Mouse (Mus musculus) brain, embryonic 14.5 days (tissue): ENCODE measurements around the gene Gxylt2.

ENCODE experiments used
- CTCF ChIP-seq: fragments of 200-500 bp; IDR thresholded peaks from 2 replicates; pipeline ENCODE4 v1.5.1; 2012; ENCODE audit warnings: inconsistent platforms, mild to moderate bottlenecking, moderate library complexity, borderline replicate concordance; ENCODE audit not compliant: insufficient read depth, insufficient read length; ENCODE audit errors: extremely low read depth
- POLR2A ChIP-seq: fragments of 200-500 bp; IDR thresholded peaks from 2 replicates; pipeline ENCODE4 v1.6.1; 2012; ENCODE audit warnings: mild to moderate bottlenecking, inconsistent platforms, borderline replicate concordance; ENCODE audit not compliant: poor library complexity, insufficient read depth, insufficient read length, severe bottlenecking; ENCODE audit errors: extremely low read depth

- TF ChIP-seq POLR2A, result no peak
- TF ChIP-seq CTCF, result no peak; the same call in 1 of the 2 replicates
Observed at GRCm38 (mm10) chr6:100667644-100668043, 36.9 kb upstream of the Gxylt2 start.
